Mouse (Mus musculus) A20 (cell line): Measurements from ENCODE around the gene Gfpt1.
"Not testable (repeated sequence)": the region's sequence is repeated elsewhere in the genome, so short reads cannot be mapped to it uniquely, and the experiment has no call there.

Source experiments
- DNase-seq: peaks from one replicate; pipeline ENCODE4 v3.0.0-alpha.2; 2011; ENCODE audit warnings: low read depth, low spot score

Gene Gfpt1

DNA sequence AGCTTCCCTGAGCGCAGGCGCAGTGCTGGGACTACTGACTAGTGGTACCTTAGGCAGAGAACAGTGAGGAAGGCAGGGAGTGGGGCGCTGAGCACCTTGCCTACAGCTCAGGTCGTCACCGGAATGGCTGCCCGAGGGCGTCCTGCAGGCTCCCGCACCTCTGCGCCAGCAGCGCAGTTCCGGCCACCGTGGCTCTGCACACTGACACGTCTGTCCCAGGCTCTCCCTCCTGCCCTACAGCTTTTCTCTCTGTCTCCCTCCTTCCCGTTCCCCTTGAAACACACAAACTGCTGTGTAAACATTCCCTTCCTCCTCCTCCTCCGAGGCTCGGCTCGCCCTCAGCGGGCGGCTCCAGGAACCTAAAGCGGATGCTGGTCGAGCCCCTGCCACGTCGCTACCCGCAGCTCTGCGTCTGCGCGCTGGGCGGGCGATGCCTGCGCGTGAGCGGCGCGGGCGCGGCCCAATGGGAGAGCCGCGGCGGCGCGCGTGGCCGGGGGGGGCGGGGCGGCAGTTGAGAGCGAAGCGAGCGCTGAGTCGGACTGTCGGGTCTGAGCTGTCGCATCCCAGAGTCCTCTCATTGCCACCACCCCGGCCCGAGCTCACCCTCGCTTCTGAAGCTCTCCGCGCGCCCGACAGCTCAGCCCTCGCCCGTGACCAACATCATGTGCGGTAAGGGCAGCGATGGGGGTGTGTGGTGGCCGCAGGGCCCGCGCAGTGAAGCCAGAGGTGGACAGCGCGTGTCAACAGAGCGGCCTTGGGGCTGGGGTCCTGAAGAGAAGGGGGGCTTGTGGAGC lies at the start of gene Gfpt1:
Gene Gfpt1 (plus strand): TSS at position 510 of the 794 bp plus-strand sequence.
- DNase-seq: peak; percentile 96

- DNase-seq: no peak
These were observed 48.4 kb upstream of the Gfpt1 start for GRCm38 (mm10) chr6:86994254-86994653.

DNA sequence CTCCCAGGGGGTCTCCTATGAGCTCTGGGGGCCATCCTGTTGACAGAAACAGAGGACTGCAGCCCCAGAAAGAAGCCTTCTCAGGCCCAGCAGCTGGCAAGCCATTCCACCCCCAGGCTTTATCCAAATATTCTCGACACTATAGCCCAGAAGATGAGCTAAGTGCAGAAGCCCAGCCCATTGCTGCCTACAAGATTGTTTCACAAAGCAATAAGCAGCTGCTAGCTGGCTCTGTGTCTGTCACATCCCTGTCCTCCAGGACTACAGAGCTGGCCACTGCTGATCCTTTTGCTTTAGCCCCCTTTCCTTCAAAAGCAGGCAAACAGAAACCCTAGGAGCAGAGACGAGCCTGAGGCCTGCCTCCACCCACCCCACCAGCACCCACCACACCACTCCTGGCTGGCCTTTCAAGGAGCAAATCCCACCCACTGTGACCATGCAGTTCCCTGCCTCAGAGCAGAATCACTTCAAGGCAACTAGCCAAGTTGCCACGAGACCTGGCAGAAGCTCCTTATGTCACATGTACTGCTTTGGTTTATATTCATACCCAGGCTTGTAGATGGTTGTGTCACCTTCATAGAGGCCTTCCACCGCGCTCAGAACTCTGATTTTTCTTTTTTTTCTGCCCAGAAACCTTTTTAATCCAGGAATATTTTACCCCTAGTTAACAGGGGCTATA lies 45.9 kb upstream of the Gfpt1 start:
- DNase-seq: no peak

DNA sequence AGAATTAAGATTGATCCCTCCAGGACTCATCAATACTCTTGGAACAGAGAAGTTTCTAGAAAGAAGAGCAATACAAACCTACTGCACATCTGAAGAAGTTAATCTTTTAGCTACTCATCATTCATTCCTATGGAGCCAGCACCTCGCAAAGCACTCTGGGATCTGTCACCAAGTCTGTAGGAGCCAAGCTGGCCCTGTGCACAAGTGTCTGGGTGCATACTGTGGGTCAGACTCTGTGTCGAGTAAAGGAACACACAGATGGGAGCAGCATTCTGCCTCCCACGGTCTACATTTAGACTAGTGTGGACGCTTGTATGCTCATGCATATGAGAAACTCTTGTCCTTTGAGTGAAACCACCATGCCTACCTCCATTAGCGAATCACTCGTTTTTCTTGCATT lies 45.3 kb upstream of the Gfpt1 start:
- no peak for DNase-seq

DNA sequence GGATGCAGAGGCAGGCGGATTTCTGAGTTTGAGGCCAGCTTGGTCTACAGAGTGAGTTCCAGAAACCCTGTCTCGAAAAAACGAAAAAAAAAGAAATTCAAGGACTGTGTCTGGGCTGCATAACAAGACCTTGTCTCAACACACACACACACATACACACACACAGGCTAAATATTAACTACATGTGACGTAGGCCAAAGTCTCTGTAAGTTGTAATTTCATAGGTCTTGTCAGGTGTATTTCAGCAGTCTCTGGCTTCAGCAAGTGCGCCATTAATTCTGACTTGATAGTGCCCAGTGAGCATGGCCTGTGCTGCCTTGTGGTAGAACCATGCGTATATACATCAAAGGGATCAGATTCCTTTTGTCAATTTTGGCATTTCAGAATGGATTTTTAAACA lies 40.7 kb upstream of the Gfpt1 start:
- no peak for DNase-seq

DNA sequence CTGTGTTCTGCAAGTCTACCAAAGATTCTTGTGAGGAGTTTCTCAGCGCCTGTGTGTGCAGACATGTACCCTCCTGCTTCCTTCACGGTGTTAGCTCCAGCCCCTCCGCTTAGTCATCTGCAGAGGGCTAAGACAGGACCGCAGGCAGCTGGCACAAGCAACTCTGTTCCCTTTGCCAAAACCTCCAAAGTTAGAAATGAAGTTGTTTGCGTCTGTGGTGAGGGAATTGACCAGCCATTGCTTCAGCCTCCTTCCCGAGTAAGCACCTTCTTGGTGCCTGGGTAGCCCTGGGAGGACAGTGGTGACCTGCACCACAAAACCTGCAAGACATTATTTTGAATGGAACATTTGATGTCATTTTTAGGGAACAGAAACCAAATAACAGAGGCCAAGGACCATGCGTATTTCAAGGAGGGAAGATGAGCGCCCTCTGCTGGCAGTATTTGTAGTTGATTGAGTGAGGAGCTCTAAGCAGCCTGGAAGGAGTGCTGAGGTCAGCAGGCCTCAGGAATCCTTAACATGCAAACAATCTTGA lies 40.1 kb upstream of the Gfpt1 start:
- peak; percentile 95 for DNase-seq

DNA sequence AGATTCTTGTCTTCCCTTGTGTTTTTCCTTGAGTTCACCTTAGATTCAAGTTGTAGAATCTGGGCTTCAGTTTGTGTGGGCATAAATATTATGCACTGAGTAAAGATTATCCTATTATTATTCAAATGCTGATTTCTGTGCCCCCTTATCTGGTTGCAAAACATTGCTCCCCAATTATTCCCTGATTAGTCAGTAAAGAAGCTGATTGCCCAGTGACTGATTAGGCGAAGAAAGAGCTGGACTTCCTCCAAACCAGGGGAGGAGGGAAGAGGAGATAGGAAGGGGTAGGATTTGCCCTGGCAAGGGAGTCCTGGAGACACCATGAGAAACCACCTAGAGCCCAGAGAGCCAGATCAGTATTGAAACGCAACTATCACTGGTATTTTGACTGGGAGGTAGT lies 38.5 kb upstream of the Gfpt1 start:
- no peak for DNase-seq

DNA sequence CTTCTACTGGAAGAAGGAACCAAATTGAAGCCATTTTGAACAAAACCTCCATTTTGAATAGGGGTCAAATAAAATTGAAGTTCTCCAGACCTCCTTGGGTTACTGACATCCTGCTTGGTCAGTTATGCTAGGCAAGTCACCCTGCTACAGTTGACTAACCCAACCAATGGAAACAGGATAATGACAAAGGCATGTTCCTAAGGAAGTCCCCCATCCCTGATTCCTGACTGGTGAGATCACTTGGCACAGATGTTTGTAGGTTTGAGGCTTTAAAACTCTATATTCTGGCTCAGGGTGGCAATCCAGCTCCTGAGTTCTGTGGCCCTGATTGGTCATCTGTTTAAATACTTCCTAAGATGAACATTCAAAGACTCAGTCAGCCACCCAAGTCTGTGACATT lies 37.1 kb upstream of the Gfpt1 start:
- DNase-seq: no peak

DNA sequence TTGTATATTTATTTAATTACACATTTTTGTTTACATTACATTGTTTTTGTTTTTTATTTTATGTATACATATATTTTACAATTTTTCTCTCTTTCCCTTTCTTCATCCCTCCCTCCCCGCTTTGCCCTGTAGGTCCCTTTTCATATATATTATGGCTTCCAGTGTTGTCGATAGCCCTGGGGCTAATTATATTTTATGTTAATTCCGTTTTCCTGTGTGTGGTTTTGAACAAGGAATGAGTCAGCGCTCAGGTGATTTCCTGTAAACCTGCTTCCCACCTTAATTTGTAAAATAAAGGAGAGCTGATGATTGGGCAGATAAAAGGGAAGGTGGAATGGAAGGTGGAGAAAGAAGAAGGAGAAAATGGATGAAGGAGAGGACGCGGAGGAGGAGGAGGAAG lies 33.8 kb upstream of the Gfpt1 start, which contains the start of gene Nfu1:
Gene Nfu1 (plus strand): TSS at position 350 of the 400 bp plus-strand sequence.
- no peak for DNase-seq

- peak; percentile 95 for DNase-seq
These were observed 32.8 kb upstream of the Gfpt1 start for GRCm38 (mm10) chr6:87009692-87010328.

DNA sequence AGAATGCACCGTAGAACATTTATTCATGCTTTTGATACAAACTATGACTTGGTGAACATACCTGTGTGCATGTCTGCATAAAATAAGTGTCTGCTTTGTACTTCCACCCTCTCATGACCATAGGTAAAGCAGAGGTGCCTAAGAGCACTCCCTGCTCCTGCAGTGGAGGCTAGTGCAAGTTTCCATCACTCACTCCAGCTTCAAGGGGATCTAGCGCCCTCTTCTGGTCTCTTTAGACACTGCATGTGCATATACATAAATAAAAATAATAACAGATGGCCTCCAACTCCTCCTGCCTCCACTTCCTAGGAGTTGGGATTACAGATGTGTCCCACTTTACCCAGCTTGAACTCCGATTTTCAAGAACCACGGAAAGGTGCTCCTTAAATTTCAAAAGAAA lies 25.7 kb upstream of the Gfpt1 start:
- peak; percentile 89 for DNase-seq

DNA sequence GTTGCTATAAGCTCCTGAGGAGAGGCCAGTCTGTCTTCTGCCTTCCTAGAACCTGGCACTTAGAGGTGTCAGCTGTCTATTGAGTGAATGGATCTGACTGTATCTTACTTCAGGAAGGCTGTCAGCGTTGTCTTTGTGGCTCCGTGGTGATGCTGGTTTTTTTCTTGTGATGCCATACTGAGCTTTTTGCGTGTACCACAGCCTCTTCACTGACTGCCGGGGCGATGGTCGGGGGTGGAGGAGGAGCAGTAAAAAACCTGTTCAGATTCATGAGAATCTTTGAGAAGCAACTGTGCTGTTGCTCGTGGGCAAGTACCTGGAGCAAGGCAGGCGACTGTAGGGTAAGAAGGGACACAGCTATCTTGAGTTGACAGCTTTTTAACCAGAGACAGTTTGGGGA lies 23.8 kb upstream of the Gfpt1 start:
- no peak for DNase-seq

- DNase-seq: no peak
These were observed 20.9 kb upstream of the Gfpt1 start for GRCm38 (mm10) chr6:87021791-87022190.

GRCm38 (mm10) chr6:87026980-87027379 lies 15.7 kb upstream of the Gfpt1 start:
- no peak for DNase-seq

DNA sequence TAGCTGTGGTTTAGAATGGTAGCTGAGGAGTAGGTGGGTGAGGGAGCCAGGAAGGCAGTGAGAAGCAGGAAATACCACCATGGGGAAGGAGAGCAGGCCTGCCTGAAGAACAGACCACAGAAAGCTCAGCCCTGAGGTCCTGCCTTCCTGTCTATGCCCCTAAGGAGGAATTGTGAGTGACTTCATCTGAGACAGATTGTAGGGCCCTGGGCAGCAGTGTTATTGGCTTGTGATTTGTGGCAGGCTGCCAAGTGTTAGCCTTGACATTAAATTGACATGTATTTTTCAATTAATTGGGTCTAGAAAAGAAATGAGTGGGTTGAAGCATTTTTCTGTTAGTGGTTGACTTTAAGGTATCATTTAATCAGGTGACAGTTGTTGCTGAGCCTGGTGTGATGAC lies 13.8 kb upstream of the Gfpt1 start:
- DNase-seq: no peak

DNA sequence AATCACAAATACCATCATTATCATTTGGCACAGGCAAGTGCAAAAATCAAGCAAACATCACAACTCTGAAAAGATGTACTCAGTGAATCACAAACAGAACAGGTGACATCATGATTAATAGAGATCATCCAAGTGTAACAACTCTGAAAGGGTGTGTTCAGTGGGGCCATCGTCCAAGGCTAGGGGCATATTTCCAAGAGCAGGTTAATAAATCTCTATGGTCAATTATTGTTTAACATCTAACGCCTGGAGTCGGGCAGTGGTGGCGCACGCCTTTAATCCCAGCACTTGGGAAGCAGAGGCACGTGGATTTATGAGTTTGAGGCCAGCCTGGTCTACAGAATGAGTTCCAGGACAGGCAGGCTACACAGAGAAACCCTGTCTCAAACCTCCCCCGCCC lies 11.3 kb upstream of the Gfpt1 start:
- not testable (repeated sequence) for DNase-seq

DNA sequence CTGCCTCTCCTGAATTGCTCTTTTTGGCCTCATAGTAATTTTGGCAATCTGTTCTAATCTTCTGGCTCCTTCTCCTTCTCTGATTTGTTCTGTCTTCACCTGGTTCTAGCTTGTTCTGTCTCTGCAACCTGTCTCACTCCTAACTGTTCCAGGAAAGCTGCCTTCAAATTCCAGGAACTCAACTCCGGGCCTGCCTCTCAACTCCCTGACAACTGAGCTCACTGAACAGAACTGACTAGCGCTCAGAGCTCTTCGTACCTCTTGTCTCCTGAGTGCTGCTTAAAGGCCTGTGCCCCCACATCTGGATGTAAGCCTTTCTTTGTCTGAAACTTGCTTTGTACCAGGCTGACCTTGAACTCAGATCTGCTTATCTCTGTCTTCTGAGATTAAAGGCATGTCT lies 10.2 kb upstream of the Gfpt1 start:
- DNase-seq: no peak

- no peak for DNase-seq
These were observed 8.3 kb upstream of the Gfpt1 start for GRCm38 (mm10) chr6:87034395-87034794.

GRCm38 (mm10) chr6:87037826-87038620 lies 4.6 kb upstream of the Gfpt1 start:
- DNase-seq: no peak

DNA sequence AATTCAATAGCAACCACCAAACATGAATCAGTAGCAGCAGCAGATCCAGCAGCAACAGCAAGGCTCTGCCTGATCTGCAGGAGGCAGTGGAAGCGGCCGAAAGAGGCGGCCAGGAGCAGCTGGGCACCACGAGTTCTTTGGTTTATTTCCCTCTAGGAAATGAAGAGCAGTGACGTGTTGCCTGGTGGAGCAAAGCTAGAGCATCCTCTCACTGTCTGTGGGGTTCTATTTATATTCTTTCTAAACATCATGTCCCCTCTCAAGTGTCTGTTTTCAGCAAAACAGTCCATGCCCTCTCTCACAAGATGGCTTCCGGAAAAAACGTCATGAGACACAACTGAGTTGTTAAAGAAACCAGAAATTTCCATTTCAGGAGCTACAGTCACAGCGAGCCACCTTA lies 3.5 kb upstream of the Gfpt1 start:
- DNase-seq: no peak

GRCm38 (mm10) chr6:87040971-87041370 lies 1.7 kb upstream of the Gfpt1 start:
- no peak for DNase-seq

DNA sequence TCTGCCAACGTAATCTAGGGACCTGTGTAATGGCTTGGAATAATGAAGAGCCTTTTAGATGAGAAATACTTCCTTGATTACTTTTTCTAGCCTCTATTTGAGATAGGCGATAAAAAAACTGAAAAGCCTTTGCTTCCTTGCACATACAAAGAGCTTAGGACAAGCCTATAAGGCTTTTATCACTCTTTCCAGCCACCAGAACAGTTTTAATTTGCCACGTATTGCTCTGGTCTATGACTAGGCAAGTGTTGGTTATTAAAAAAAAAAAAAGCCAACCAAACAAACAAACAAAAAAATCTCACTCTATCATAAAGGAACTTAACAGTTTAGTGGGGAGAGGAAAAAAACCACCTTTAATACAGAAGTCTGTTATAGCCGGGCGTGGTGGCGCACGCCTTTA lies 1.2 kb upstream of the Gfpt1 start:
- no peak for DNase-seq
